In the genomic region with DNA sequence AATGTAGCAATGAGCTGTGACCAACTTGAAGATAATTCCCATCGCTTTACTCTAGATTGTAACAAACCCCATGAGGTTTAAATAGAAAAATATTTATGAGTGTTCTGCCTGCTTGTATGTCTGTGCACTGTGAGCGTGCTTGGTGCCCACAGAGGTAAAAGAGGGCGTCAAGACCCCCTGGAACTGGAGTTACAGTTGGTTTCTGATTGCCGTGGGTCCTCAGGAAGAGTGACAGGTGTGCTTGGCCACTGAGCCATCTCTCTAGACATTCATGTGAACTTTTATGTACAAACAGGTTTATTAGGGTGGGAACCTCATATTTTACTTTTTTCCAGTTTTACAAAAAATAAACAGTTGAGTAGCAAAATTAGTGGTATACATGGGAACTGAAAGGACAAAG, we compare ENCODE assay signal across 7 mouse cellular contexts. TPM values are rescaled to one million over a fixed set of nuclear protein-coding genes. Genes with fewer than 3 reads are reported as not detected.
A peak's percentile ranks its signal among the peaks of the same experiment; 100 is the strongest.
DNase-seq lines count a peak whose midpoint lies in the region; ATAC-seq and TF ChIP-seq lines count a peak whose summit lies in the region.

A gene (minus strand): TSS at position 101 of the 400 bp plus-strand sequence.

- H3K27me3 ChIP-seq in forebrain, embryonic 11.5 days (ENCODE audit: control insufficient read depth, insufficient read depth, low read length), result peaks cover 4% of the 10 kb centered on the region; the same call in 1 of the 2 replicates
- peaks cover 8% of the 10 kb centered on the region for H3K27me3 ChIP-seq in neural tube, embryonic 15.5 days (replicated peaks)

- TF ChIP-seq POLR2A in lung, adult 2 months (IDR thresholded peaks at IDR 0.05; ENCODE audit: borderline replicate concordance, extremely low read depth, low read depth, low read length), result no peak

- intact Hi-C loops in left cerebral cortex, postnatal 14 days (cut with DNase I), result no loop called here

- peak within 1 kb of the TSS; percentile 96 for H3K4me2 ChIP-seq in forebrain, embryonic 11.5 days (ENCODE audit: low read depth, low read length, severe bottlenecking)
- H3K4me2 ChIP-seq in neural tube, embryonic 15.5 days, result peak within 1 kb of the TSS; percentile 96

- TF ChIP-seq CTCF in lung, adult 2 months (IDR thresholded peaks at IDR 0.05; ENCODE audit: insufficient read depth, low read length), result no peak

- no peaks in the 10 kb centered on the region for H3K36me3 ChIP-seq in forebrain, embryonic 11.5 days (ENCODE audit: control insufficient read depth, insufficient read depth, low read length)
- no peaks in the 10 kb centered on the region for H3K36me3 ChIP-seq in neural tube, embryonic 15.5 days

- peaks cover 2% of the 10 kb centered on the region for H3K4me1 ChIP-seq in lung, adult 2 months (ENCODE audit: control insufficient read depth, insufficient read depth, low read length)
- 0 out of 2 replicates have a peak, but pooled peaks cover 2% of the 10 kb centered on the region for H3K4me1 ChIP-seq in forebrain, embryonic 11.5 days (replicated peaks; ENCODE audit: control insufficient read depth, insufficient read depth, low read length)
- peaks cover 10% of the 10 kb centered on the region for H3K4me1 ChIP-seq in neural tube, embryonic 15.5 days

- H3K9ac ChIP-seq in forebrain, embryonic 11.5 days (ENCODE audit: low read length), result 0 out of 2 replicates have a peak within 1 kb of the TSS, but pooled peaks have one; percentile 0
- peak within 1 kb of the TSS; percentile 59 for H3K9ac ChIP-seq in neural tube, embryonic 15.5 days (replicated peaks)

- no peak within 1 kb of the TSS for H3K27ac ChIP-seq in forebrain, embryonic 11.5 days (ENCODE audit: low read depth, low read length)
- H3K27ac ChIP-seq in neural tube, embryonic 15.5 days (replicated peaks), result peak within 1 kb of the TSS; percentile 76

- H3K9me3 ChIP-seq in forebrain, embryonic 11.5 days (ENCODE audit: control insufficient read depth, low read length), result no peaks in the 10 kb centered on the region
- no peaks in the 10 kb centered on the region for H3K9me3 ChIP-seq in neural tube, embryonic 15.5 days (replicated peaks)

- H3K4me3 ChIP-seq in lung, adult 2 months (replicated peaks; ENCODE audit: extremely low read depth, low read depth, low read length), result peak within 1 kb of the TSS; percentile 80
- H3K4me3 ChIP-seq in forebrain, embryonic 11.5 days (ENCODE audit: low read depth, low read length), result peak within 1 kb of the TSS; percentile 60
- H3K4me3 ChIP-seq in neural tube, embryonic 15.5 days (replicated peaks), result peak within 1 kb of the TSS; percentile 86

- WGBS in lung, adult 2 months, result 70% methylated on average over 4 of the region's 4 CpGs
- WGBS in forebrain, embryonic 11.5 days, result 76% methylated on average over 4 of the region's 4 CpGs
- 72% methylated on average over 4 of the region's 4 CpGs for WGBS in neural tube, embryonic 15.5 days

- no peak for ATAC-seq in forebrain, embryonic 11.5 days (replicated peaks; ENCODE audit: low FRiP score)
- no peak for ATAC-seq in neural tube, embryonic 15.5 days (ENCODE audit: low FRiP score)

- DNase-seq in lung, adult 2 months, result no peak
- no peak for DNase-seq in lung, adult 18-20 months
- DNase-seq in forebrain, embryonic 11.5 days (ENCODE audit: low spot score), result no peak
- no peak for DNase-seq in left cerebral cortex, postnatal 14 days (ENCODE audit: low spot score in 2 of 2)
- DNase-seq in thymus, postnatal 25 days, result no peak
- DNase-seq in urinary bladder, postnatal 10 days (ENCODE audit: low spot score), result no peak

RNA-seq across cellular contexts. Expression of the gene that starts here (rescaled TPM):
- 3.4 and 3.8 TPM in 2 replicates for polyA plus RNA-seq in lung, adult 2 months (2012; rRNA removed)
- 0.56 and 0.68 TPM in 2 replicates for polyA plus RNA-seq in forebrain, embryonic 11.5 days (2014; fragmentation: Nextera tagmentation; extraction: Ambion mirVana)
- total RNA-seq in left cerebral cortex, postnatal 14 days (2021), result 10 to 100 TPM; 61.9 to 68.6 TPM
- polyA plus RNA-seq in neural tube, embryonic 15.5 days (2015; fragmentation: Nextera tagmentation; extraction: Ambion mirVana), result 14.0 and 17.4 TPM in 2 replicates
